Mouse (Mus musculus): ENCODE measurements around the gene Olfr1368. TPM values are rescaled to one million over a fixed set of nuclear protein-coding genes. Genes with fewer than 3 reads are reported as not detected.
A peak's percentile ranks its signal among the peaks of the same experiment; 100 is the strongest.

Olfr1368 gene
- total and polyA plus RNA-seq, 2 experiments from 2014 or later = not detected

DNA sequence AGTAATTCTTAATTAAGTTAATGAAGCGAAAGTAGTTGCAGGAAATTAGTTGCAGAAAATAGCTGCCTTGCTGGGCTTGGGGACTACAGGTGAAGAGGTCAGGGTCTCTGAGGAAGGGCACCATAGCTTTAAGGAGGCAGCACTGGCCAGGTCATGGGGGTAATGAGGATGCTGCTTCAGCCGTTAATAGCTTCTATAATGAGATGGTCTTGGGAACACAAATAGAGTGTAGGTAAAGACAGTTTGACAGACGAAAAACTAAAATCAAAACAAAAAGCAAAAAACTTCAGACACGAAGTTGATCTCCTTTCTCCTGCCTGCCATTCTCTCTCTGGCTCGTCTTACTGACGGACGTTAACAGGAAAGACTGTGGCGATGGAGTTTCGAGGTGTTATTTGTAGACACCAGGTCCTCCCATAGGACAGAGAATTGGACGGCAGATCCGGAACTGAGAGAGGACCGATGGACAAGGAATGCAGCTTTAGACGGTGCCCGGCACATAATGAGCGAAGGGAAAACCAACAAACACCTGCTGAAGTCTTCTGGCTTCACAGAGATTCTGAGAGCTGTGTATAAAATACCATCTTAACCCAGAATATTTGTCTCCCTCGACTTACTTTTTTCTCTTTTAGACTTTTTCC lies 22.8 kb upstream of the Olfr1368 start:
- no peak for TF ChIP-seq CTCF (IDR thresholded peaks at IDR 0.05; ENCODE audit: low read depth)
- H3K4me1 ChIP-seq (ENCODE audit: insufficient read depth) = no peaks in the 10 kb centered on the region
- ATAC-seq = no peak

DNA sequence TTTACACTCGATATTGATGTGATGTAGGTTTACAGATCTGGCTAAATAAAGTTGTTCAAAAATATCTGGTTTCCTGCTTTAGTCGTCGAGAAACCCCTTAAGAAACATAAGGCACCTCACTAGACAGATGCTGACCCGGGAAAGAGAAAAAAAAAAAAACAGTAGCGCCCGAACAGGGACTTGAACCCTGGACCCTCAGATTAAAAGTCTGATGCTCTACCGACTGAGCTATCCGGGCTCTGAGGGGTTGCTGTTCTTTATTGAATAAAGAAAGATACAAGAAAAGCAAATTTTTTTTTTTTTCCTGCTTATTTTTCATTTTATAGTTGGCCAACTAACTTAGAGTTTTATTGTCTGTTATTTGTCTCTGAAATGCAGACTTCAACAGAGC lies 22.2 kb upstream of the Olfr1368 start:
- no peak for TF ChIP-seq CTCF (IDR thresholded peaks at IDR 0.05; ENCODE audit: low read depth)
- Histone ChIP-seq H3K4me1 (ENCODE audit: insufficient read depth) (no peaks in the 10 kb centered on the region), H3K9ac (peak overlapping the region; percentile 57), H3K27me3 (ENCODE audit: insufficient read depth, low read length) (no peaks in the 10 kb centered on the region), H3K27ac (ENCODE audit: low read depth, low read length) (no peak overlapping the region), H3K4me2 (ENCODE audit: low read depth) (peak overlapping the region; percentile 90), H3K36me3 (ENCODE audit: insufficient read depth) (no peaks in the 10 kb centered on the region), H3K4me3 (ENCODE audit: low read depth, low read length) (peak overlapping the region; percentile 56), H3K9me3 (ENCODE audit: low read length) (no peaks in the 10 kb centered on the region)
- DNase-seq = peak; percentile 73
- WGBS = under 1% methylated on average over 8 of the region's 8 CpGs
- ATAC-seq = peak; percentile 39; the same call in 1 of the 2 replicates

More for the DNA sequence above, 22.8 kb upstream of the Olfr1368 start:
- DNase-seq = peak; percentile 48
- H3K36me3 ChIP-seq (ENCODE audit: insufficient read depth) = no peaks in the 10 kb centered on the region
- H3K9me3 ChIP-seq (ENCODE audit: low read length) = no peaks in the 10 kb centered on the region
- peak overlapping the region; percentile 57 for H3K9ac ChIP-seq
- H3K27me3 ChIP-seq (ENCODE audit: insufficient read depth, low read length) = no peaks in the 10 kb centered on the region
- under 1% methylated on average over 16 of the region's 16 CpGs for WGBS
- H3K27ac ChIP-seq (ENCODE audit: low read depth, low read length) = no peak overlapping the region
- peak overlapping the region; percentile 90 for H3K4me2 ChIP-seq (ENCODE audit: low read depth)
- H3K4me3 ChIP-seq (ENCODE audit: low read depth, low read length) = peak overlapping the region; percentile 56

DNA sequence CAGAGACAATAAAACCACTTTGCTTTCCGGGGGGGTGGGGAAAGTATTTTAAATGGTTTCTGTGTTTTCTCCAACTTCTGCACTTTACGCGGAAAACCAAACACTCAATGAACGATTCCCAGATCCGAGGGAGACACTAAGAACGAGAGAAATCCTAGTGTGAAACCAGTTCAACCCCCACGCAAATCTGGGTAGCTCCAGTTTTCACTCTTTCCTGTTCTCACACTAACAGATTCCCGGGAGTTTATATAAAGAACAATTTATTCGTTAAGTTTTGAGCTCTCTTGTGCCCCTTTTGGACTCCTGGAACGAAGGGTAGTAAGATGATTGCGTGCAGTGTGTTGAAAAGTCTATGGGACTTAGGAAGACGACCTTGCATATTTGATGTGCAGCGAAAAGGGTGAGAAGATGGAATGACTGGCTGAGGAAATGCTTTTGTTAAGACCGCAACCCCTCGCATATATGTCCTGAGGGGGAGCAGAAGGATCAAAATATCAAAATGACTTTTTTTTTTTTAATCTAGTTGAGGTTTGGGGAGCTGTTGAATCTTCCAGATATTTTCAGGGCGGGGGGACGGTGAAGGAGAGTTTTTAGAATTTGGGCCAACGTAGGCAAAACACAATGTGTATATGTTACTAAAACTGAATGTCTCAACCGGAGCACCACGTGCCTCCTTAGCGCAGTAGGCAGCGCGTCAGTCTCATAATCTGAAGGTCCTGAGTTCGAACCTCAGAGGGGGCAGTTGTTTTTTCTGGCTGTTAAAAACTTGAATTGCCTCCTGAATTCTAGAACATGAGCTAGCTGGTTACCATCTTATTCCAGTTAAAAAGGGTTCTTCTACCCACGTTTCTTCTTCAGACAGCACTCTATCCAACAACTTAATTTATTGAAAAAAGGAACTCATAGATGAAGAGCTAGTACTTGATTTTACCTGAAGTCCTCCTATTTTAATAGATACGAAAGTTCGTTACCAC lies 21.6 kb upstream of the Olfr1368 start:
- DNase-seq = peak; percentile 94
- peak overlapping the region; percentile 42; the same call in 1 of the 2 replicates for H3K27ac ChIP-seq (ENCODE audit: low read depth, low read length)
- H3K4me2 ChIP-seq (ENCODE audit: low read depth) = peak overlapping the region; percentile 90
- no peak for TF ChIP-seq CTCF (IDR thresholded peaks at IDR 0.05; ENCODE audit: low read depth)
- no peaks in the 10 kb centered on the region for H3K36me3 ChIP-seq (ENCODE audit: insufficient read depth)
- H3K9me3 ChIP-seq (ENCODE audit: low read length) = no peaks in the 10 kb centered on the region
- ATAC-seq = peak; percentile 71
- H3K4me1 ChIP-seq (ENCODE audit: insufficient read depth) = no peaks in the 10 kb centered on the region
- WGBS = under 1% methylated on average over 27 of the region's 27 CpGs
- H3K27me3 ChIP-seq (ENCODE audit: insufficient read depth, low read length) = no peaks in the 10 kb centered on the region
- H3K9ac ChIP-seq = peak overlapping the region; percentile 50
- peak overlapping the region; percentile 56 for H3K4me3 ChIP-seq (ENCODE audit: low read depth, low read length)

DNA sequence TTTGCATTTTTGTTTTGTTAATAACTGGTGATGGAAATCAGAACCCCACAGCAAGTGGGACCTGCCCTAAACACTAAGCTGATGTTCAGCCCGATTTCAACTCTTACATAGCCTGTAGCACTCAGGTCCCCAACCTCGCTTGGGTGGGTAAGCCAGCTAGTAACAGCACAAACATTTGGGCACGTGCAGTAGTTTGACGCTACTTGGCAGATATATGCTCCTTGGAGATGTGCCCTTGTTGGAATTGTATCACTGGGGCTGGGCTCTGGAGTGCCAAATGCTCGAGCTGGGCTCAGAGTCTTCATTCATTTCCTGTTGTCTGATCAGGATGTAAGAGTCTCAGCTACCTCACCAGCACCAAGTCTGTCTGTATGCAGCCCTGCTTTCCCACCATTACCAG lies 16.9 kb upstream of the Olfr1368 start:
- 38% methylated on average over 5 of the region's 5 CpGs for WGBS
- H3K4me2 ChIP-seq (ENCODE audit: low read depth) = no peak overlapping the region
- no peak overlapping the region for H3K27ac ChIP-seq (ENCODE audit: low read depth, low read length)
- no peak for ATAC-seq
- H3K9ac ChIP-seq = no peak overlapping the region
- no peaks in the 10 kb centered on the region for H3K4me1 ChIP-seq (ENCODE audit: insufficient read depth)
- H3K9me3 ChIP-seq (ENCODE audit: low read length) = no peaks in the 10 kb centered on the region
- no peak for TF ChIP-seq CTCF (IDR thresholded peaks at IDR 0.05; ENCODE audit: low read depth)
- DNase-seq = no peak
- no peaks in the 10 kb centered on the region for H3K27me3 ChIP-seq (ENCODE audit: insufficient read depth, low read length)
- no peaks in the 10 kb centered on the region for H3K36me3 ChIP-seq (ENCODE audit: insufficient read depth)
- no peak overlapping the region for H3K4me3 ChIP-seq (ENCODE audit: low read depth, low read length)

DNA sequence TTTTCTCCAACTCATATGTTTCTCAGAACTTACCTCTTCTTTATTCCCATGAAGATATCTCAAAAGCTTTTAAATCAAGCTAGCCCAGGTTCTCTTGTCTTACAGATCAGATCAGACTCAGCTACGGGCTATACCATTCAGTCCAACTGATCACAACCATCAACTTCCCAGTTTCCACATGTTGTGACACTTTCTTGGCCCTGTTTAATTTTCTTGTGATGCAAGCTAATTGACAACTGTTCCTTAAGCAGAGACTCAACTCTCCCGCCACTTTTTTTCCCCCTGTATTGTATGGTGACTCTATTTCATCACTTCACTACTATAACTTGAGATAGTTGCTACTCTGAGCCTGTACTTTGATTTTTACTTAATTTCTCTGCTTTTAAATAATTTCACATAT lies 15.9 kb upstream of the Olfr1368 start:
- TF ChIP-seq CTCF (IDR thresholded peaks at IDR 0.05; ENCODE audit: low read depth) = no peak
- H3K27me3 ChIP-seq (ENCODE audit: insufficient read depth, low read length) = no peaks in the 10 kb centered on the region
- peak overlapping the region; percentile 61 for H3K4me3 ChIP-seq (ENCODE audit: low read depth, low read length)
- ATAC-seq = peak; percentile 24; the same call in 1 of the 2 replicates
- H3K36me3 ChIP-seq (ENCODE audit: insufficient read depth) = no peaks in the 10 kb centered on the region
- no peak overlapping the region for H3K27ac ChIP-seq (ENCODE audit: low read depth, low read length)
- no peak for DNase-seq
- H3K9ac ChIP-seq = no peak overlapping the region
- peak overlapping the region; percentile 92 for H3K4me2 ChIP-seq (ENCODE audit: low read depth)
- no peaks in the 10 kb centered on the region for H3K9me3 ChIP-seq (ENCODE audit: low read length)
- no peaks in the 10 kb centered on the region for H3K4me1 ChIP-seq (ENCODE audit: insufficient read depth)
- 16% methylated on average over 2 of the region's 2 CpGs for WGBS

DNA sequence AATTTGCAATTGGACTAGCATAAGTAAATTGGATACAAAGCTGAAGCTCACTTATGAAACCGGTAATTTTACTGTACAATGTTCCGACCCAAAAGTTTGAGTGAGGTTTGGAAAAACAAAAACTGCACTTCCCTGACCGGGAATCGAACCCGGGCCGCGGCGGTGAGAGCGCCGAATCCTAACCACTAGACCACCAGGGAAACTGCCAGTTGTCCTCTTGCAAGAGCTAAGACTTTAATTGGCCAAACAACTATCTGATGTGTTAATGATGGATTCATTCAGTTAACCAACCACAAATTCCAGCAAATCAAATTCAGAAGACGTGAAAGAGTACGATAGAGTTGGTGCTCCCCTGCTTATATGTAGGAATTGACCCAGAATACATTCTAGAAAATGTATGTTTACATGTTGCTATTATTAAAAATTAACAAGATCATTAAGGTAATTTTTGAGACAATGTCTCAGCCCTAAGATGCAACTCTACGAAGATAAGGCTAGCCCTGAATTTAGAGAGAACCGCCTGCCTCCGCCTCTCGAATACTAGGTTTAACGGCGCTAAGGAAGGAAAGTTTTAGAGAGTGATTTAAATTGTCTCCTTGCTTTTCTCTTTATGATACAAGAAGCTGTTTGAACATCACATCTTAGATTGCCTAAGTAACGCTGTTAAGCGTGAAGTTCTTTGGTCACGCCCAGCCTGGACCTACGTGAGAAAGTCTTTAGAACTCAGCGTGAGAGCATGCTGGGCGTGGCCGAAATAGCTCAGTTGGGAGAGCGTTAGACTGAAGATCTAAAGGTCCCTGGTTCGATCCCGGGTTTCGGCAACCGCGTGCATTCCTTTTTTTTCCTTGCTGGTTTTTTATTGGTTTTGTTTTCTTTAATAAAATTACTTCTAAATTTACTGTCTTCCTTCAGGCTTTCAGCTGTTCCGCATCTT lies 15.3 kb upstream of the Olfr1368 start:
- H3K4me3 ChIP-seq (ENCODE audit: low read depth, low read length) = peak overlapping the region; percentile 61
- WGBS = under 1% methylated on average over 32 of the region's 32 CpGs
- peak overlapping the region; percentile 92 for H3K4me2 ChIP-seq (ENCODE audit: low read depth)
- DNase-seq (peak; percentile 98), ATAC-seq (peak; percentile 92)
- no peak for TF ChIP-seq CTCF (IDR thresholded peaks at IDR 0.05; ENCODE audit: low read depth)
- no peaks in the 10 kb centered on the region for H3K9me3 ChIP-seq (ENCODE audit: low read length)
- no peaks in the 10 kb centered on the region for H3K36me3 ChIP-seq (ENCODE audit: insufficient read depth)
- no peaks in the 10 kb centered on the region for H3K4me1 ChIP-seq (ENCODE audit: insufficient read depth)
- H3K9ac ChIP-seq = peak overlapping the region; percentile 51; the same call in 1 of the 2 replicates
- H3K27me3 ChIP-seq (ENCODE audit: insufficient read depth, low read length) = no peaks in the 10 kb centered on the region
- H3K27ac ChIP-seq (ENCODE audit: low read depth, low read length) = 0 out of 2 replicates have a peak overlapping the region, but pooled peaks have one; percentile 15
